Mouse (Mus musculus): ENCODE measurements around the gene Cep135.

The Cep135 gene

GRCm38 (mm10) chr5:76684658-76685605 is 96.4 kb downstream of the Cep135 start:
- no peak for DNase-seq (ENCODE audit: low spot score)

GRCm38 (mm10) chr5:76687961-76688600 is 99.6 kb downstream of the Cep135 start:
- DNase-seq (ENCODE audit: low spot score): no peak

DNA sequence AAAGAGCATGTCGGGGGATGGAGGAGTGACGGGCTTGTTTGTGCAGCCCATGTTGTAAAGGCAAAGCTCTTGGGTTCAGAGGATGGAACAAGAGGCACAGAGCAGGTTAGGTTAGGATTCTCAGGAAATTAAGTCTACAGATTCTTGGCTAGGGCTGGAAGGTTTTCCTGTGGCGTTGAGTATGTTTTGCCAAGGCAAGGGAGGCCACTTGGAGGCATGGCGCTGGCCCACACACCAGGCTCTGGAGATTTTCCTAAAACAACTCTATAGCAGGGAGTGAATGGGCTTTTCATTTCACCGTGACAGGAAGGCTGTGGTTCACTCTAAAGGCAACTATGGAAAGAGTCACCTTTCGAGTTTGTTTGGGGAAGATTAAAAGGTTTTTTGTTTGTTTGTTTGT is 100.1 kb downstream of the Cep135 start:
- no peak for DNase-seq (ENCODE audit: low spot score)

GRCm38 (mm10) chr5:76690177-76690593 is 101.7 kb downstream of the Cep135 start:
- no peak for DNase-seq (ENCODE audit: low spot score)

GRCm38 (mm10) chr5:76691251-76691650 is 102.8 kb downstream of the Cep135 start:
- DNase-seq (ENCODE audit: low spot score): no peak

DNA sequence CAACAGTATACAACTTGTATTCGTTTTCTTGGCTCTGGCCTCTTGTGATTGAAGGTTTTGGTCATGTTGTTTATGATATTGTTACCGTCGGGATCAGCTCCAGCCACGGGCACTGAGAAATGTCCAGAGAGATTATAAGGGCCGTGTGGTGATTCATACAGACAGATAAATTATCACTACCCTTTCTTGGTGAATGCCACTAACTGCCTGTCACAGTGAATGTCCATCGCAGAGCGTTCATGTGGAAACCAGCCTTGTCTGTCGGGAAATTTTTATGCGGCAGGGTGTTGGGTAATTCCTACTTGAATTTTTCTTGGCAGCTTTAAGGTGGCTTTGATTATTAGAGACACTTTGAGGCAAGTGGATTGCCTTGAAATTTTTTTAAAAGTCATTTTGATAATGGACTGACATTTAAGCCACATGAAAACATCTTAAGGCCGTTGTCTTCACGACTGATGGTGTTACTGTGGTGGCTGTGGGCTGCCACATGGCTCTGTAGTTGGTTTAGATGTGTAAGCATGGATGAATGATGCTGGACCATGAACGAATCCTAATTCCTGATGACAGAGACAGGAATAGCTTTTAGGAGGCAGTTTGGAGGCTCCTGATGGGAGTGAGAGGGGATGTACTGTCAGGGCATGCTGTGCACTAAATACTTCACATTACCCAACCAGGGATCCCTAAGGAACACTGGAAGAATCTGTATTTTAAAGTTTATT is 103.4 kb downstream of the Cep135 start:
- DNase-seq (ENCODE audit: low spot score): no peak

Measured in left cerebral cortex, adult 11 months (tissue).